In the genomic region with DNA sequence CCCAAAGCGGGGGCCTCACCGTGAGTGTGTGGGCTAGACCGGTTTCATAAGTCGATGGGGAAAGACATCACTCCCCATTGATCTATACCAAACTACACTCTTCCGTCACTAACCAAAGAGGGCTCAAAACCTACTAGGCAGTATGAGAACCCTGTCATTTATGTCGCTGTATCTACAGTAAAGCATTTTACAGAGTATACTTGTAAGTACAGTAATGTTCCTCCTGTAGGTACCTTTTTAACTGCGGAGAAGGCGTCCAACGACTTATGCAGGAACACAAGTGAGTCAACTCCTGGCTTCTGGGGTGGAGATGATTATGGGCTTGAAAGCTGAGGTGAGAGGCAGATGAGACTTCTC, we compare ENCODE assay signal across 8 mouse cellular contexts. TPM values are rescaled to one million over a fixed set of nuclear protein-coding genes. Genes with fewer than 3 reads are reported as not detected.
DNase-seq lines count a peak whose midpoint lies in the region; ATAC-seq and TF ChIP-seq lines count a peak whose summit lies in the region.

No protein-coding gene starts in this region.

- H3K27ac ChIP-seq in liver, adult 2 months (replicated peaks; ENCODE audit: insufficient read depth, low read depth, low read length): no peak overlapping the region
- no peak overlapping the region for H3K27ac ChIP-seq in hindbrain, postnatal 0 days

- ATAC-seq in hindbrain, postnatal 0 days: no peak

- H3K4me2 ChIP-seq in hindbrain, postnatal 0 days (ENCODE audit: low read depth, low read length): peak overlapping the region; percentile 94

- peaks cover 14% of the 10 kb centered on the region for H3K36me3 ChIP-seq in liver, adult 2 months (ENCODE audit: control insufficient read depth, insufficient read depth, low read length)
- H3K36me3 ChIP-seq in hindbrain, postnatal 0 days (ENCODE audit: insufficient read depth, low read length): peaks cover 13% of the 10 kb centered on the region; the same call in 1 of the 2 replicates

- no peak for TF ChIP-seq POLR2A in liver, adult 2 months (IDR thresholded peaks at IDR 0.05; ENCODE audit: extremely low read depth, insufficient read depth, low read length)

- H3K4me1 ChIP-seq in liver, adult 2 months (ENCODE audit: control insufficient read depth, insufficient read depth, low read length): peaks cover 4% of the 10 kb centered on the region
- peaks cover 13% of the 10 kb centered on the region for H3K4me1 ChIP-seq in hindbrain, postnatal 0 days (ENCODE audit: insufficient read depth, low read length)

- H3K27me3 ChIP-seq in liver, adult 2 months (ENCODE audit: control insufficient read depth, insufficient read depth, low read length): no peaks in the 10 kb centered on the region
- H3K27me3 ChIP-seq in hindbrain, postnatal 0 days (ENCODE audit: insufficient read depth, low read length): no peaks in the 10 kb centered on the region

- peak overlapping the region; percentile 87 for H3K9ac ChIP-seq in liver, adult 2 months (ENCODE audit: low read depth, low read length)
- H3K9ac ChIP-seq in hindbrain, postnatal 0 days (replicated peaks; ENCODE audit: low read length): peak overlapping the region; percentile 75

- WGBS in liver, adult 2 months: 10% methylated on average over 9 of the region's 9 CpGs
- 14% methylated on average over 9 of the region's 9 CpGs for WGBS in hindbrain, postnatal 0 days

- no peaks in the 10 kb centered on the region for H3K9me3 ChIP-seq in hindbrain, postnatal 0 days (ENCODE audit: low read length)

- peak overlapping the region; percentile 72 for H3K4me3 ChIP-seq in liver, adult 2 months (ENCODE audit: insufficient read depth, low read depth, low read length)
- peak overlapping the region; percentile 97 for H3K4me3 ChIP-seq in hindbrain, postnatal 0 days (ENCODE audit: low read length)

- H3K79me2 ChIP-seq in liver, adult 2 months (ENCODE audit: control insufficient read depth, insufficient read depth, low read length): no peaks in the 10 kb centered on the region

- TF ChIP-seq CTCF in liver, adult 2 months (IDR thresholded peaks at IDR 0.05; ENCODE audit: low read depth, low read length): no peak
- TF ChIP-seq CTCF in hindbrain, postnatal 0 days (IDR thresholded peaks at IDR 0.05; ENCODE audit: low read depth): no peak

- DNase-seq in liver, adult 2 months (ENCODE audit: extremely low read depth, low read depth, low spot score): no peak
- DNase-seq in liver: no peak
- DNase-seq in c-Kit-positive CD71-positive TER-119-negative erythroid progenitor cells, embryonic 14.5 days (ENCODE audit: low read depth): peak; percentile 17
- DNase-seq in hindbrain, postnatal 0 days (ENCODE audit: low spot score): no peak
- DNase-seq in naive thymus-derived CD4-positive, alpha-beta T cell, adult 2 months (ENCODE audit: low read depth): peak; percentile 52
- DNase-seq in spleen, adult 12 weeks (ENCODE audit: low spot score): no peak
- DNase-seq in cerebellum, postnatal 14 days: no peak
- DNase-seq in natural killer cell, adult 2 months (ENCODE audit: low spot score in 2 of 2): no peak

RNA-seq across cellular contexts. Expression of gene Elac2, which starts 0.6 kb away (rescaled TPM):
- total RNA-seq in liver, adult 2 months (2014; rRNA removed): 11.2 and 14.2 TPM in 2 replicates
- 14.7 and 14.8 TPM in 2 replicates for polyA plus RNA-seq in liver, adult 2 months (2012; rRNA removed)
- total RNA-seq in hindbrain, postnatal 0 days (2014; rRNA removed): 36.5 and 39.4 TPM in 2 replicates
- 22.5 and 23.9 TPM in 2 replicates for polyA plus RNA-seq in hindbrain, postnatal 0 days (2015; fragmentation: Nextera tagmentation; extraction: Ambion mirVana)

Comparison
In these comparisons a context has a peak if more than half of its experiments do, and no peak if none do; other contexts are left out.
1. DNase-seq: peak in c-Kit-positive CD71-positive TER-119-negative erythroid progenitor cells, embryonic 14.5 days (single experiment) and naive thymus-derived CD4-positive, alpha-beta T cell, adult 2 months (single experiment); none in liver, adult 2 months (single experiment), liver (single experiment), hindbrain, postnatal 0 days (single experiment), spleen, adult 12 weeks (single experiment), cerebellum, postnatal 14 days (0 of 2) and natural killer cell, adult 2 months (0 of 2).